Comparison of ENCODE assay signal across 9 mouse cellular contexts in genomic region chr11:58039027-58039426, GRCm38 (mm10). TPM values are rescaled to one million over a fixed set of nuclear protein-coding genes. Genes with fewer than 3 reads are reported as not detected.
DNase-seq lines count a peak whose midpoint lies in the region; ATAC-seq lines count a peak whose summit lies in the region.
"Had no signal": no experiment of that assay in that cellular context is flagged by ENCODE, and none has a peak within 500 bp of the region (broad histone marks: within the 10 kb centered on the region; RNA-seq: fewer than 3 reads in every experiment).

No protein-coding gene starts in this region.

- intact Hi-C loops in left cerebral cortex, postnatal 4 days (cut with DNase I) = no loop called here

- ATAC-seq in megakaryocyte, adult 5-6 weeks (ENCODE audit: poor library complexity, severe bottlenecking) = peak; percentile 56; the same call in 1 of the 2 replicates

- DNase-seq in cerebellum, postnatal 10 days = peak; percentile 43 to 51
- DNase-seq in cerebellum, adult 11 months = no peak
- peak; percentile 11 for DNase-seq in left cerebral cortex, postnatal 4 days
- DNase-seq in left cerebral cortex, adult 9 months (ENCODE audit: low spot score in 2 of 2) = no peak
- DNase-seq in brain, adult 2 months (ENCODE audit: low read depth, low spot score) = peak; percentile 64
- no peak for DNase-seq in layer of hippocampus, adult 9-11 months
- no peak for DNase-seq in gastrocnemius, adult 8-10 months (ENCODE audit: low spot score in 2 of 2)

RNA-seq across cellular contexts. Expression of gene Larp1, which starts 30.2 kb away (rescaled TPM):
- 10 to 100 TPM; 97.9 to 100.0 TPM for total RNA-seq in left cerebral cortex, postnatal 4 days (2021)
- total RNA-seq in megakaryocyte, adult 5-6 weeks (2015) = 62.3 and 65.1 TPM in 2 replicates
- 29.8 and 38.1 TPM in 2 replicates for total RNA-seq in megakaryocyte, adult 5-6 weeks (2017)
- total RNA-seq in gastrocnemius, adult 8-10 months (2022) = 100 to 1,000 TPM in 3 of 4 experiments, 10 to 100 TPM in 1; 98.4 to 121 (median 107) TPM

RNA-seq across cellular contexts. Expression of gene Gm12248, which starts 53.9 kb away (rescaled TPM):
- total RNA-seq in left cerebral cortex, postnatal 4 days (2021) = not detected
- total RNA-seq in megakaryocyte, adult 5-6 weeks (2015) = not detected in 2 replicates
- not detected in 2 replicates for total RNA-seq in megakaryocyte, adult 5-6 weeks (2017)
- total RNA-seq in gastrocnemius, adult 8-10 months (2022) = not detected
- total RNA-seq: layer of hippocampus, postnatal 14 days had no signal

Comparison
In these comparisons a context has a peak if more than half of its experiments do, and no peak if none do; other contexts are left out.
1. DNase-seq: peak in cerebellum, postnatal 10 days (2 of 2), left cerebral cortex, postnatal 4 days (single experiment) and brain, adult 2 months (single experiment); none in cerebellum, adult 11 months (single experiment), left cerebral cortex, adult 9 months (0 of 2), layer of hippocampus, adult 9-11 months (single experiment) and gastrocnemius, adult 8-10 months (0 of 2).